Mouse (Mus musculus): ENCODE results near the gene Chmp5.
A peak's percentile ranks its signal among the peaks of the same experiment; 100 is the strongest.

Chmp5 gene

GRCm38 (mm10) chr4:40946516-40947121 is 1.6 kb upstream of the Chmp5 start:
- DNase-seq (ENCODE audit: low spot score in 2 of 2) = no peak

DNA sequence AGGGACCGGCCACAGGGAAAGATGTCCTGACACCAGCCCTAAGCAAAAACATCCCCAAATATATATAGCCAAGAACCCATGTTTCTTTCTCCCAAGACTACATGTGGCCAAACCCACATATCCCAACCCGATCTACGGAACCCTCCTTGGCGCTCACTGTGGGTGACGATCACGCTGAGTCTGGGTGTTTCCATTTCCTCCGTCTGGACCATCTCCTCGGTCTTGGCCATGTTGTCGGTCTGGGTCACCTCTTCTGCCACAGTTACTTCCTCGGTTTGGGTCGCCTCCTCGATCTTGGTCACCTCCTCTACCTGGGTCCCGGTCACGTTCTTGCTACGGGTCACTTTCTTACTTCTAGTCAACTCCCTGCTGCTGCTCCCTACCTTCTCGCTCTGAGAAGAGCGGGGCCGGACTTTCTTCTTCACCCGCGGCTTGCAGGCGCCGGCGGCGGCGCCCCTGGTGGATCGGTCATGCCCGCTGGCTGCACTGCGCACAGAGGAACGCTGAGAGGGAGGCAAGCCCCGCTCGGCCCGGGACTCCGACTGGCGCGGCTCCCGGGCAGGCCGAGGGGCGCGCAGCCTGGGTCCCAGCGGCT is 545 bp upstream of the Chmp5 start:
- DNase-seq (ENCODE audit: low spot score in 2 of 2) = peak in 1 of 2 experiments; percentile 9

DNA sequence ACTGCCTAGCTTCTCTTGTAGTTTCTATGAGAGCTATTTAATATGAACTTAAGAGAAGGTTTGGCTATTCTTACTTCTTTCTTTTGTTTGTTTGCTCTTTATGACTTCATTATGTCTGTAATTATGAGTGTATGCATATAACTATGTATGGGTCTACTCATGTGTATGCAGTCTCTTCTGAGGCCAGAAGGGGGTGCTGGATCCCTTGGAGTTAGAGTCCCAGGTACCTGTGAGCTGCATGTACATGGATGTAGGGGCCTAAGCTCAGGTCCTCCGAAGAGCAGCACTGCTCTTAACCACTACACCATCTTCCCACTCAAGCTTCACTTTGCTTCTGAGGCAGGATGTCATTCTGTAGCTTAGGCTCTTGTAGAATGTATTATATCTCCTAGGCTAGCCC is 5.3 kb downstream of the Chmp5 start:
- no peak for DNase-seq (ENCODE audit: low spot score in 2 of 2)

DNA sequence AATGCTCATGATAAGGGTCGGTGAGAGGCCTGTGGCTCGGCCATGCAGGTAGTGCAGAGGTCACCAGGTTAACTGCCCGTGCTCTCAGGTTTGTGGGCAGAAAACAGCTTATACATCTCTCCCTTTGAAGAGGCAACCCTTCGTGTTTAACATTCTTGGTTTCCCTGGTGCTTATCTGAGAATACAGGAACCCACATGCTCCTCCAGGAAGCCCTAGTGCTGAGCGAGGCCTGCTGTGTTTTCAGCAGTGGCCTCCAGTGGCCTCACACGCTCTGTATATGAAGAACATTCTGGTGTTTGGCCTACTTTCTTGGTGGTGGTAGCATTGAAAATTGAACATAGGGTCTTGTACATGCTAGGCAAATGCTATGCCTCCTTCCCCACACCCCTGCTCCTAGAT is 7.7 kb downstream of the Chmp5 start:
- no peak for DNase-seq (ENCODE audit: low spot score in 2 of 2)

DNA sequence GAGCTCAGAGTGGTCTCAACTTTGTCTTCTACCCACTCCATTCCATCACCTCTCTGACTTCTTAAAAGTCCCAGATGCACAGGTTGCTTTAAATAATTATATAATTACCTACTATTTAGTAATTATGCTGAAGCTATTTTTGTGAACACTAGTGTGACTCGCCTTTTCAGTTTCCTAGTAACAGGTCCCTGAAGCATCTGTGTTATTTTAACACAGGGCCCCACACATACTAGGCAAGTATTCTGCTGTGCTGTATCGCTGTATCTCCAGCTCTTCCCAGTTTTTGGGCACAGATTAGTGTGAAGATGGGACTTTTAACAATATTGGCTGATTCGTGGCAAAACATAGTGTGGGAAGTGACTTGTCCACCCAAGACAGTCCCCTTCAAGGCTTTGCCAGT is 15.3 kb downstream of the Chmp5 start:
- no peak for DNase-seq (ENCODE audit: low spot score in 2 of 2)

- no peak for DNase-seq (ENCODE audit: low spot score in 2 of 2)
Observed at GRCm38 (mm10) chr4:40969161-40969560, 21.0 kb downstream of the Chmp5 start.

DNA sequence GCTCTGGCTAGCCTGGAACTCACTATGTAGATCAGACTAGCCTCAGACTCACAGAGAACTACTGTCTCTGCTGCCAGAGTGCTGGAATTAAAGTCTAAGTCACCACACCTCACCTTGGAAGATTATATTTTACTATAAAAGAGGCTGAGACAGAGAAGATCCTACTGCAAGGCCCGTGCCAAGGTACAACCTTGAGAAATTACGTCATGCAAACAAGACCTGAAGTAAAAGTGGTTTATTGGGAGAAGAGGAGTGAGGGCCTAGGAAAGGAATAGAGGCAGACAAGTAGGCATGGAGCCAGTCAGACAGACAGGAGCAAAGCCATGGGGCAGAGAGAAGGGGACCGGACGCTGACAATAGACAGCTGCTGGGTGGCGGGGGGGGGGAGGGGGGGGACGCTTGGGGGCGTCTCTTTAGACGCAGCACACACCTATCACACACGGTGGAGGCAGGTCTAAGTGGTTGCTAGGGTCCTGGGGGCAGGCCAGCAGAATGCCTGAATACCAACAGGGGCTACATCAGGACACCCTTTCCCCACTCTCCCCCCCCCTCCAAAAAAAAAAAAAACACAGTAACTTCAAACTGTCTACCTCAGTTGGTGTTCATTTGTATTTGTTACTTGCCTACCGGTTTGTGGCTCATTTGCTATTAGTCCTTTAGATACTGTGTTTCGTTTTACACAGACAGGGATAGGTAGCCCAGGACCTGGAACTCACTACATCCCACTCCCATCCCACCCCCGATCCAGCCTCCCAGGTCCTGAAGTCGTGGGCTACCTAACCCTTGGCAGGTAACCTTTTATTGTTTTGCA is 21.8 kb downstream of the Chmp5 start:
- no peak for DNase-seq (ENCODE audit: low spot score in 2 of 2)

DNA sequence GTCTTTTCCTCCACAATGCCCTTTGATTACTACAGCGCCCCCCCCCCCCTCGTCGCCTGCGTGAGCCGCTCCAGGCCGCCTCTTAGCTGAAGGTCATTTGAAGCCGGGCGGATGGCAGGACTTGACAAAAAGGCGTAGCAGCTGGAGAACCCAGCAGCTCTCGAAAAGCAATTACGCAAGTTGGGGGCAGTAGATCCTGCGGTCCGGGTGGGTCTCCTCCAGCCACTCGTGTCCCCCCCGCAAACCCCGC is 22.3 kb downstream of the Chmp5 start:
- no peak for DNase-seq (ENCODE audit: low spot score in 2 of 2)

GRCm38 (mm10) chr4:40970842-40971701 is 22.9 kb downstream of the Chmp5 start, which contains the start of gene Nfx1:
Gene Nfx1, plus strand, starts transcription at chr4:40970906.
- peak; percentile 97 for DNase-seq (ENCODE audit: low spot score in 2 of 2)

DNA sequence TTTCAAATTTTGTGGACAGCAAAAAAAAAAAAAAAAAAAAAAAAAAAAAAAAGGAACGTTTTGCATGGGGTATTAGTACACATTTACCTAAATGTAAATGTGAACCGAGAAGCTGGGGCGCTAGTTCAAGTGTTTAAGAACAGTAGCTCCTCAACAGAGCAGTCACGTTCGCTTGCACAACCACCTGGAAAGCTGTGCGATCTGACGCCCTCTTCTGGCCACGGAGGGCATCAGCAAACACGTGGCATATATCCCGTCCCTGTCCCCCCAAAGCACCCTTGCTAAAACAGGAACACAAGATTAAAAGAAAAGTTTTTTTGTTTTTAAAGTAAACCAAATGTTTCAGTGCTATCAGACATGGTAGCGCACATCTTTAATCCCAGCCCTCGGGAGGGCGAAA is 23.5 kb downstream of the Chmp5 start:
- no peak for DNase-seq (ENCODE audit: low spot score in 2 of 2)

GRCm38 (mm10) chr4:40974011-40974410 is 25.8 kb downstream of the Chmp5 start:
- no peak for DNase-seq (ENCODE audit: low spot score in 2 of 2)

GRCm38 (mm10) chr4:40975678-40976077 is 27.5 kb downstream of the Chmp5 start:
- no peak for DNase-seq (ENCODE audit: low spot score in 2 of 2)

DNA sequence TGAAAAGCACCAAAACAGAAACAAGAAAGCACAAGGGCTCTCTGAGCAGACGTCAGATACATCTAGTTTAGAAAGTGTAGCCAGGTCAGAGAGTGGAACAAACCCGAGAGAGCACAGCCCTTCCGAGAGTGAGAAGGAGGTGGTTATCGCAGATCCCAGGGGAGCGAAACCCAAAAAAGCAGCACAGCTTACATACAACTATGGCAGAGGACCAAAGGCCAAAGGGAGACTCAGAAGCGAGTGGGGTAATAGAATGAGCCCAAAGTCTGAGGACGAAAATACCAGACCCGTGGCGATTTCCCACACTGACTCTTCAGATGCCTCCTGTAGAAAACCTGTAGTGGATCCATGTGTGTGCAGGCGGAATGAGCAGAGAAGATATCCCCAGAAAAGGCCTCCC is 28.4 kb downstream of the Chmp5 start:
- DNase-seq (ENCODE audit: low spot score in 2 of 2) = no peak

DNA sequence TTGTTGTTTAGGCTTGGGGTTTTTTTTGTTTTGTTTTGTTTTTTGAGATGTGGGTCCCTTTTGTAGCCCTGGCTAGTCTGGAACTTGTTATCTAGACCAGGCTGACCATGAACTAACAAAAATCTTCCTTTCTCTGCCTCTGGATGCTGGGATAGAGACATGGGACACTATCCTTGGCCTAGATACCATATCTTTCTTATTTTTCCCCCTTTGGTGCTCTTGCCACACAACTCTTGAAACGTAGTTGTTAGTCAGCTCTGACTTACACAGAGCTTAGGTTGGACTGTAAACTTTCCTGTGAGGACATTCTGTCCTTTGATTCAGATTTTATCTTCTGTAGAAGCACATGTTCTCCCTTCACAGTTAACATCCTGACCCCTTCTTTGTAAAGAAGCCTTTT is 31.2 kb downstream of the Chmp5 start:
- DNase-seq (ENCODE audit: low spot score in 2 of 2) = no peak

- DNase-seq (ENCODE audit: low spot score in 2 of 2) = no peak
Observed at GRCm38 (mm10) chr4:40982486-40982885, 34.3 kb downstream of the Chmp5 start.

DNA sequence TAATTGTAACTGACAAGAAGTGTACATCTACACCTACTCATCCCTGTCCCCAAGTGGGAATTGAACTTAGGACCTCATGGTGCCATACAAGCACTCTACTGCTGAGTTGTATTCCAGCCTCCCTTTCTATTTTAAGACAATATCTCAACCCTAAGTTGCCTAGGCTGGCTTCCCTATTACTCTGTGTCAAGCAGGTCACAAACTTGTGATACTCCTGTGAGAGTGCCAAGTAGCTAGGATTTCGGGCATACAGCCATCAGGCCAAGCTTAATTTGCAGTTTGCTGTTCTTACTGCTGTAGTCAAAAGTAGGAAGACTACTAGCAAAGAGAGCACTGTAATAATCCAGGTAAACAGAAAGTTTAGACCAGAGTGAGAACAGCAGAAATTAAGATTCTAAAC is 35.5 kb downstream of the Chmp5 start:
- no peak for DNase-seq (ENCODE audit: low spot score in 2 of 2)

- DNase-seq (ENCODE audit: low spot score in 2 of 2) = no peak
Observed at GRCm38 (mm10) chr4:40989633-40990032, 41.4 kb downstream of the Chmp5 start.

DNA sequence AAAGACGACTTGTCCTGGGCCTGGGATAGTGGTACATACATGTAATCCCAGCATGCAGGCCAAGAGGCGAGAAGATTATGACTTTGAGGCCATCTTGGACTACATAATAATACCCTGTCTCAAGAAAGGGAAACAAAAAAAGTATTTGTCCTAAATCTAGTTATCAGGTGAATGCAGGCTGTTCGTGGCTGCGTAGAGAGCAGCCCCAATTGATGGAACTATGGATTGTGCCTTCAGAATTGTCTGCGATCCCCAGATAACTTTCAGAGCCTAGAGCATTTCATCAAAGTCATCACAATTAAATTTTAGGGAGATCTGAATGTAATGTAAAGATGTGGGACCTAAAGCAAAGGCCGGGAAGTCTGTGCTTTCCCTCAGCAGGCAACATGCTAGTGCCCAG is 48.1 kb downstream of the Chmp5 start:
- DNase-seq (ENCODE audit: low spot score in 2 of 2) = no peak

- DNase-seq (ENCODE audit: low spot score in 2 of 2) = no peak
Observed at GRCm38 (mm10) chr4:40997916-40998315, 49.7 kb downstream of the Chmp5 start.

DNA sequence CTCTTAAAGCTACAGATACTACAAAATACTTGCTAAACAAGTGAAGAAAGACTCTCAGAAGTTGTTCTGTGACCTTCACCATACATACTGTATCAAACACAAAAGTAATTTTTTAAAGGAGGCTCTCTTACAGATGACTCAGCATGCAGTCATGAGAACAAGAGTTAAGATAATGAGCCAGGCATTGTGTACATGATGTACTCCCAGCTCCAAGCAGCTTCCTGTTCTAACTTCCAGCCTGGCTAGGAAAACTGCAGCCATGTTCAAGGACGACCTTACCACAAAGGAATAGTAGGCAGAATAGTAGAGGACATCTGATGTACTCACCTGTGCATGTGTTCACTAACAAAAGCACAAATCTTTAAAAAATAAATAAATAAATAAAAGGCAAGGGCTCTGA is 52.1 kb downstream of the Chmp5 start:
- DNase-seq (ENCODE audit: low spot score in 2 of 2) = no peak

GRCm38 (mm10) chr4:41000842-41001639 is 52.8 kb downstream of the Chmp5 start:
- DNase-seq (ENCODE audit: low spot score in 2 of 2) = no peak

- no peak for DNase-seq (ENCODE audit: low spot score in 2 of 2)
Observed at GRCm38 (mm10) chr4:41013351-41013750, 65.1 kb downstream of the Chmp5 start.
